Mouse (Mus musculus) limb, embryonic 15.5 days (tissue): ENCODE measurements around the gene Ceacam19. TPM values are rescaled to one million over a fixed set of nuclear protein-coding genes. Genes with fewer than 3 reads are reported as not detected.
"Not testable (repeated sequence)": the region's sequence is repeated elsewhere in the genome, so short reads cannot be mapped to it uniquely, and the experiment has no call there.

Source experiments
- ATAC-seq: fragments of 200-750 bp; cut with Nextera tagmentation; 2 replicates; pipeline ENCODE4 v1.8.0; 2017; ENCODE audit warnings: low read depth, moderate TSS enrichment; ENCODE audit not compliant: insufficient number of reproducible peaks, low FRiP score, low TSS enrichment
- H3K27ac ChIP-seq: fragments of 300-500 bp; sonication (generic); 2 replicates; pipeline ENCODE4 v1.5.1; 2015; ENCODE audit warnings: moderate library complexity, mild to moderate bottlenecking, inconsistent platforms
- H3K27me3 ChIP-seq: fragments of 300-500 bp; sonication (generic); 2 replicates; pipeline ENCODE4 v1.6.1; 2015; ENCODE audit warnings: inconsistent platforms
- H3K36me3 ChIP-seq: fragments of 300-500 bp; sonication (generic); 2 replicates; pipeline ENCODE4 v1.6.1; 2015; ENCODE audit warnings: inconsistent platforms
- H3K4me1 ChIP-seq: fragments of 300-500 bp; sonication (generic); 2 replicates; pipeline ENCODE4 v1.6.1; 2015; ENCODE audit warnings: inconsistent platforms
- H3K4me2 ChIP-seq: fragments of 300-500 bp; sonication (generic); 2 replicates; pipeline ENCODE4 v1.6.1; 2015; ENCODE audit warnings: mild to moderate bottlenecking, inconsistent platforms
- H3K4me3 ChIP-seq: fragments of 300-500 bp; sonication (generic); 2 replicates; pipeline ENCODE4 v1.5.1; 2015; ENCODE audit warnings: mild to moderate bottlenecking, inconsistent platforms
- H3K9ac ChIP-seq: fragments of 300-500 bp; sonication (generic); 2 replicates; pipeline ENCODE4 v1.6.1; 2015; ENCODE audit warnings: inconsistent platforms
- H3K9me3 ChIP-seq: fragments of 300-500 bp; sonication (generic); 2 replicates; pipeline ENCODE4 v1.6.1; 2016; ENCODE audit warnings: inconsistent platforms
- WGBS: fragments of 180-500 bp; shearing (Covaris S2); methylation state at CpG from one replicate; pipeline ENCODE4 v1.1.7; 2015; 5-methylcytosine and 5-hydroxymethylcytosine counted together
- polyA plus RNA-seq: library from polyadenylated mRNA; unstranded; fragments of >200 nt; fragmentation: Nextera tagmentation; extraction: Ambion mirVana; gene quantifications from 2 replicates; pipeline ENCODE4 v1.2.1, GENCODE M21; 2015

Ceacam19 gene
- polyA plus RNA-seq: 11.1 and 11.2 TPM in 2 replicates

DNA sequence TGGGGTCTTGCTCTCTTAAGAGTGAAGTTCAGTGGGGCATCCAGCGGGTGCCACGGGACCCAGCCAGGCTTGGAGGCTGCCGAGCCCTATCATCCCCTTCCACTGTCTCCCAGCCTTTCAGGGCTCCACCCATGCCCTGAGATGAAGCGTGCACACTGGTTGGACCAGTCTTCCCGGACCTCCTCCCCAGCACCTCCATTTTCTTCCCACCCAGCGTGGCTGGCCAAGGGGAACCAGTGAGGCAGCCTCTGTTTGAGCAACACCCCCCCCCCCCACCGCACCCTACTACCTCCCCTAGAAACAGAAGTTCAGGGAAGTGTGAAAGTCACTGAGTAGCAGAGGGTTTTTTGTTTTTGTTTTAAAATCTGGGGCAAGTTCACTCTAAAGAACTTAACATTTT is at the start of gene Ceacam19:
TSS of gene Ceacam19 (minus strand) at position 117 of the 400 bp plus-strand sequence.
- 74% methylated on average over 7 of the region's 7 CpGs for WGBS
- H3K4me1 ChIP-seq: no peaks in the 10 kb centered on the region
- H3K27ac ChIP-seq: no peak within 1 kb of the TSS
- no peak within 1 kb of the TSS for H3K9ac ChIP-seq
- H3K4me3 ChIP-seq: 0 out of 2 replicates have a peak within 1 kb of the TSS, but pooled peaks have one; percentile 8
- H3K27me3 ChIP-seq: no peaks in the 10 kb centered on the region
- no peak for ATAC-seq
- no peaks in the 10 kb centered on the region for H3K9me3 ChIP-seq
- no peaks in the 10 kb centered on the region for H3K36me3 ChIP-seq
- H3K4me2 ChIP-seq: no peak within 1 kb of the TSS

DNA sequence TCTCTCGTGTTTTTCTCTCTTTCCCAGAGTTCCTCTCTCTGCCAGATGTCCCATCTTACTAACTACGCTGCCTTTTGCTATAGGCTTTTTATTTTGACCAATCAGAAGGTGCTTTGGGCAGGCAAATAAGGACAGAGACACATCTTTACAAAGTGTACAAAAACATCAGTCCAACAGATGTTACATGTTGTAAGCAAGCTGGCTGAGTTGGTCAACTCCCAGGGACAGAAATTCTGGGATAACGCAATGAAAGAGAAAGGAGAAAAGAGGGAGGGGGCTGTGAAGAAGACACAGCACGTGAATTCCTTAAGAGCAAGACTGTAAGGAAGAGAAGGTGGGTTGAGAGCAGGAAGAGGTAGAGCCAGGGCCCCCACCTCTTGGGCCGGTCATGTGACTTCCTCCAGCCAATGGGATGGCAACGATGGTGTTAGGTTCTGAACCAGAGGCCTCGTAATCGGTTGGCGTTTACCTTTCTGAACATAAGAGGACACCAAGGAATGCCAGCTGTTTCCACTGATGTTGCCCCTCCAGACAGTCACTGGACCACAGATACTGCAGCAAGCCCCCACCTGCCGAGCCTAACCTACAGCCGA is 49.6 kb upstream of the Ceacam19 start:
- H3K27ac ChIP-seq: no peak overlapping the region
- no peaks in the 10 kb centered on the region for H3K36me3 ChIP-seq
- no peak overlapping the region for H3K4me3 ChIP-seq
- WGBS: 75% methylated on average over 11 of the region's 11 CpGs
- peaks cover 19% of the 10 kb centered on the region for H3K4me1 ChIP-seq
- no peak overlapping the region for H3K9ac ChIP-seq
- no peaks in the 10 kb centered on the region for H3K9me3 ChIP-seq
- H3K27me3 ChIP-seq: no peaks in the 10 kb centered on the region
- ATAC-seq: no peak
- H3K4me2 ChIP-seq: no peak overlapping the region

DNA sequence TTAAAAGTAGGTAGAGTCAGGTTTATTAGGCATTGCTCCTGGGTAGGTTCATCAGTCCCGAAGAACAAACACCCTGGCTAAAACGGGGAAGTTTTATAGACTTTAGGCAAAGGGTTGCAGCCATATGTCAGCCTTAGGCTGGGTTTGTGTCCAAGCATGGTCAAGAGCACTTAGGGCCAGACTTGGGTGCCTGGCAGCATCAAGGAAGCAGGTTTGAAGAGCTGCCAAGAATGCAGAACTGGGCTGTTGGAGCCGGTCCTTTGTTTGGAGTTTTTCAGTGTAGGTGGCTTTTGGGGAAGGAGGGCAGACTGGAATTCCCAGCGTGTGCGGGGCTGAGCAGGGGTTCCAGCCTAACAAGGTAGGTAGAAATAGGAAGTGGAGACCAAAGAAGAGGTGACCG is 48.2 kb upstream of the Ceacam19 start:
- Histone ChIP-seq H3K4me3 (no peak overlapping the region), H3K9ac (no peak overlapping the region), H3K4me2 (no peak overlapping the region), H3K9me3 (no peaks in the 10 kb centered on the region), H3K27me3 (peaks cover 9% of the 10 kb centered on the region; the same call in 1 of the 2 replicates), H3K36me3 (no peaks in the 10 kb centered on the region), H3K27ac (no peak overlapping the region), H3K4me1 (peaks cover 20% of the 10 kb centered on the region)
- no peak for ATAC-seq
- 48% methylated on average over 6 of the region's 6 CpGs for WGBS

DNA sequence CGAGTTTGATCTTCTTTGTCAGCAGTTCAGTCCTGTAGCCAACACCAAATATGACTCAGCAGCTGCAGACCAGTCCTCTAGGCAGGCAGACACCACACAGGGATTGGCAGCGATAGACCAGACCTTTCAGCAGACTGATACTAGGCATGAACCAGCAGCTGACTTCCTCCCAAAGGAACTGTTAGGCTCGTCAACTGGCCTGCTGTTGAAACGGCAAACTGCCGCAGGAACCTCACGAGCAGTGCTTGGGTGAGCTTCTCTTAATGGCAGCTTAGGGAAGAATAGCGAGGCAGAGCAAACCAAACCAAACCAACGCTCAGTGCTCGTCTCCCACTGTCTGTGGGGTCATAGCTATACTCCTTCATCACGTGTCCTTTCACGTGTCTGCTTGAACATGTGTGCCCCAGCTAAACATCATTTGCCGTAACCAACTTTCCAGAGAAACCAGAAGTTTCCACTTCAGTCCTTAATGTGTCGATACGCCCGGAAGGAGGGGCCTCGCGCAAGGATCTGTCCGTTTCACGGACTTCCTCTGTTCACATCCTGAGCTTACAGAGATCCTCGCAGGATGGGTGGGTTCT is 47.5 kb upstream of the Ceacam19 start:
- Histone ChIP-seq H3K4me3 (no peak overlapping the region), H3K4me1 (peaks cover 18% of the 10 kb centered on the region), H3K36me3 (no peaks in the 10 kb centered on the region), H3K27ac (no peak overlapping the region), H3K9ac (no peak overlapping the region), H3K9me3 (no peaks in the 10 kb centered on the region), H3K4me2 (no peak overlapping the region), H3K27me3 (peaks cover 9% of the 10 kb centered on the region; the same call in 1 of the 2 replicates)
- ATAC-seq: no peak
- WGBS: 69% methylated on average over 20 of the region's 20 CpGs

DNA sequence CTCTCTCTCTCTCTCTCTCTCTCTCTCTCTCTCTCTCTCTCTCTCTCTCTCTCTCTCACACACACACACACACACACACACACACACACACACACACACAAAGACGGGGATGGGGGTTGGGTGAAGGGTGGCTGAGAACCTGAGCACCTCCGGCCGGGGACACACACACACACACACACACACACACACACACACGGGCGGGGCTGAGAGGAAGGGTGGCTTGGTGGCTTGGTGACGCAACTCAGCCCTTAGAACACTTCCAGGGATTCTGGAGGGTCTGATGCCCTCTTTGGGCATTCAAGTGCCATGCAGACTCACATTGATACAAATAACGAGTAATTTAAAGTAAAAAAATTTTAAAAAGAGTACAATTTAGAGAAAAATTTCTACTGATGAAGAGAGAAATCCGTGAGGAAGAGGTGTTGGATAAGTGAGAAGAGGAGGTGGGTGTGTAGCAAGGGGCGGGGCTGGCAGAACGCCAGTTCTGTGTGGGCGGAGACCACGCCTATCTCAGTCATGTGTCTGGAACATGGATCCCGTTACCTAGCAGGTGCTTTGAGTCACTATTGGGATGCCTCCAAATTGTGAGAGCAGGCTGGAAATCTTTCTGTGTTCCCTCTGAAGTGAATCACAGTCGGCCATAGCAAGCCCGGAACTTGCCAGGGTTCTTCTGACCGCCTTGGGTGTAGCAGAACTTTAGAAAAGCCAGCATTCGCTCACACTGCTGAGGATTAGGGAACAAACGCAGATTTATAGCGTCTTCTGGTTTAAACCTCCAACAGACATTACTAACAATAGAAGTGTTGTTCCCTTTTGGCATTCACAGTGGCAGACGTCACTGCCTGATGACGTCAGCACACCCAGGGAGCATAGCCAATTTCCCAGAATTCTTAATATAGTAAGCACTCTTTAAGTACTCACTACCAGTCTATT is 45.4 kb upstream of the Ceacam19 start:
- Histone ChIP-seq H3K9me3 (no peaks in the 10 kb centered on the region), H3K4me1 (peaks cover 12% of the 10 kb centered on the region; the same call in 1 of the 2 replicates), H3K36me3 (no peaks in the 10 kb centered on the region), H3K4me3 (peak overlapping the region; percentile 8; the same call in 1 of the 2 replicates), H3K4me2 (peak overlapping the region; percentile 36), H3K27ac (peak overlapping the region; percentile 80), H3K27me3 (peaks cover 9% of the 10 kb centered on the region; the same call in 1 of the 2 replicates), H3K9ac (no peak overlapping the region)
- peak; percentile 77 for ATAC-seq
- WGBS: 13% methylated on average over 20 of the region's 21 CpGs

DNA sequence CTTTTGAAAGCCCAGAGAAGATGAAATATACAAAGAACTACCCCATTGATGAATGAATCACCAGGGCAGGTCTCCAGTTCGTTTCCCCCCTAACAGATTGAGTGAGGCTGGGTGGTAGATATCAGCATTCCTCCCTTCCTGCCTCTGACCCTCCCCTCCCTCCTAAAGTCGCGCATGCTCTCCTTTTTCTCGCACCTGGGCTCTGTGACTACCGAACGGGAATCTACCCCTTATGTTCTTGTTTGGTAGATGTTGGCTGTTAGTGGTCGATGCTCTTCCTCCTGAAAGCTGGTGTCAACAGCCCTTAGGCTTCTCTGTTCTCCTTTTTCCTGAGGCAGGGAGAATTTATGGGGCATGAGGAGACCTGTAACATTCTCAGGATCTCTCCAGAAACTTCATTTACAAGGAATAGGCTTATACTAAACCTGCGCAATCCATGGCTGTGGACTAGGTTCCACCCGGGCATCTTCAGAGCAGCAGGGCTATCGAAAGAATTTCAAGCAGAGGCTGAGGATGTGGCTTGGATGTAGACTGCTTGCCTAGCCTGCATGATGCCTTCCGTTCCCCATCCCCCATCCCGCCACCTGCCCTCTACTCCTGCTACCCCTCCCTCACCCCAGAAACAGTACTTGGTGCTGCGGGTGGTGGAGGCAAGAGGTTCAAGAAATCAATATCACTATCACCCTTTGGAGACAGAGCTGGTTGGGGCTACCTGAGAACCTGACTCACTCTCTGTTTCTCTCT is 44.5 kb upstream of the Ceacam19 start:
- Histone ChIP-seq H3K9ac (no peak overlapping the region), H3K4me1 (peaks cover 12% of the 10 kb centered on the region; the same call in 1 of the 2 replicates), H3K9me3 (no peaks in the 10 kb centered on the region), H3K27me3 (peaks cover 9% of the 10 kb centered on the region; the same call in 1 of the 2 replicates), H3K27ac (no peak overlapping the region), H3K4me3 (no peak overlapping the region), H3K36me3 (no peaks in the 10 kb centered on the region), H3K4me2 (no peak overlapping the region; the same call in 1 of the 2 replicates)
- 15% methylated on average over 13 of the region's 13 CpGs for WGBS
- ATAC-seq: no peak

DNA sequence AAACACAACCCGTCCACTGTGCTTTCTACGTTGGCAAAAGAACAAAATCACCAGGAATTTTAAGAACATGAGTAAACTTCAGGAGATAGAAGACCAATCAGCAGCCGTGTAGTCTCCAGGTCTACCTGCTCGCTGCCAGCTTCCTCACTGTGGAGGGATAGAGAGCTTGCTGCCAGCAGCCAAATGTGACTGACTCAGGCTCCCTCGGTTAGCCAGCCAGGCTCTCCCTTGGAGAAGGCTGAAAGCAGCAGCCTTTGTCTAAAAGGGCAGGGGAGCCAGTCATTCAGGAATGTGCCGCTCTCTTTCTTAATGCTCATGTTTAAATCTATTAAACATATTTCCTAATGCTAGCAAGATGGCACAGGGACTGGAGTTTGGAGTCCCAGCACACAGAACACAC is 42.7 kb upstream of the Ceacam19 start:
- H3K36me3 ChIP-seq, H3K27ac ChIP-seq, H3K4me3 ChIP-seq, H3K27me3 ChIP-seq, ATAC-seq, H3K9ac ChIP-seq, H3K4me2 ChIP-seq, H3K9me3 ChIP-seq: not testable (repeated sequence)
- peaks cover 12% of the 10 kb centered on the region; the same call in 1 of the 2 replicates for H3K4me1 ChIP-seq
- WGBS: 73% methylated on average over 6 of the region's 6 CpGs

DNA sequence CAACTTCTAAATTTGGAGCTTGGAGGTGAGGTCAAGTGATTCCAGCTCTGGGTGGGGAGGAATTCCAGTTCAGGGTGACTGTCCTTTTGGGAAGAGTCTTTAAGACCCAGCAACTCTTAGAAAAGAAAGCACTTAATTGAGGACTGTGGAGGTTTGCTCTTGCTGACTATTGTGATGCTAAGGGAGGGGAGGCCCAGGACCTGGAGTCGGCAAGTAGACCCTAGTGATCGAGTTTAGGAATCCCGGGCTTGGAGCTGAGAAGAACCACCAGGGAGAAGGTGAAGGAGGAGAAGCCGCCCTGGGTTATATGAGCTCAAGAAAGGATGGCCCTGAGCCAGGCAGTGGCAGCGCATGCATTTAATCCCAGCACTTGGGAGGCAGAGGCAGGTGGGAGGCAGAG is 40.7 kb upstream of the Ceacam19 start:
- H3K9me3 ChIP-seq: no peaks in the 10 kb centered on the region
- no peak overlapping the region for H3K4me2 ChIP-seq
- 69% methylated on average over 5 of the region's 5 CpGs for WGBS
- peaks cover 9% of the 10 kb centered on the region; the same call in 1 of the 2 replicates for H3K27me3 ChIP-seq
- H3K9ac ChIP-seq: no peak overlapping the region
- H3K4me1 ChIP-seq: peaks cover 11% of the 10 kb centered on the region; the same call in 1 of the 2 replicates
- no peaks in the 10 kb centered on the region for H3K36me3 ChIP-seq
- H3K4me3 ChIP-seq: no peak overlapping the region
- ATAC-seq: no peak
- H3K27ac ChIP-seq: no peak overlapping the region

DNA sequence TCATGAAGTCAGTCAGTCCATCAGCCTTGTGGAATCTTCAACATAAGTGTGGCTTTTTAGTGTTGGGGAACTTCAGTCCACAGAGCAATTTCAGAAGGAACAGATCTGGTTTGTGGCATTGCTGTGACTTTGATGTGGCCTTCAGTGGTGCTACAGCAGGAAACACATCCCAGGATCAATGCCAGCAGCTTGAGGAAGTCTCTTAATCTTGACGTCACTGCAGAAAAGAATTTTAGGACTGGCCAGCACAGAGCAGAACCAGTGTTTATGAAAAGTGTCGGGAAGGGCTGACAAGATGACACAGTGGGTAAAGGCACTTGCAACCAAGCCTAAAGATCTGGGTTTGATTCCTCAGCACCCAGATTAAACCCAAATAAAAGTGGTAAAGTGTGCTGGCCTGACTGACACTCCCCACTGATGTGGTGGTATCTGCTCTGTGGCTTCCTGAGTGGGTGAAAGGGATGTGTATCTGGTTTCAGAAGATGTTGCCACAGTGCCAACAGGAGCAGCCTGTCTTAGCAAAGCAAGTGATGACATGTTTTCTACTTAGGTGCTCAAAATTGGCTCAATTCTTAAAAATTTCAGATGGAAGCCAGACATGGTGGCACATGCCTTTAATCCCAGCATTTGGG is 39.2 kb upstream of the Ceacam19 start:
- H3K9me3 ChIP-seq: no peaks in the 10 kb centered on the region
- H3K27me3 ChIP-seq: peaks cover 6% of the 10 kb centered on the region; the same call in 1 of the 2 replicates
- no peak overlapping the region for H3K4me3 ChIP-seq
- no peaks in the 10 kb centered on the region for H3K36me3 ChIP-seq
- no peak for ATAC-seq
- WGBS: 58% methylated on average over 2 of the region's 2 CpGs
- no peak overlapping the region for H3K9ac ChIP-seq
- H3K4me2 ChIP-seq: no peak overlapping the region
- no peaks in the 10 kb centered on the region for H3K4me1 ChIP-seq
- H3K27ac ChIP-seq: no peak overlapping the region

DNA sequence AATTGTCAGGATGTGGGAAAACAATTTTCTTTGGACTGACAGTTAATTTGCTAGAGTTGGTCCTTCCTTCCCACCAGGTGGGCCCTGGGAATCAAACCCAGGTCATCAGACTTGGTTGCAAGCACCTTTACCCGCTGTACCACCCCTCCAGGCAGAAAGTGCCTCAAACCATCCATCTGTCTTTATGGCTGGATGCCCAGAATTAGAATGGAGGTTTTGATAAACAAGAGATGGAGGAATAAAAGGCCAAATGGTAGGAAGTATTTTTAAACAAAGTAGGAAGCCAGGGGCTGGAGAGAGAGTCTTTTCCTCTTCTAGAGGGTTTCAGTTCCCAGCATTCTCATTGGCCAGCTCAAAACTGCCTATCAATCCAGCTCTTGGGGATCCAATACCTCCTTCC is 37.6 kb upstream of the Ceacam19 start:
- H3K36me3 ChIP-seq: no peaks in the 10 kb centered on the region
- no peak overlapping the region for H3K4me2 ChIP-seq
- H3K27ac ChIP-seq: no peak overlapping the region
- no peaks in the 10 kb centered on the region for H3K4me1 ChIP-seq
- H3K4me3 ChIP-seq: no peak overlapping the region
- H3K27me3 ChIP-seq: no peaks in the 10 kb centered on the region
- no peak overlapping the region for H3K9ac ChIP-seq
- H3K9me3 ChIP-seq: no peaks in the 10 kb centered on the region
- no peak for ATAC-seq
- 74% methylated on average over 1 of the region's 1 CpGs for WGBS

DNA sequence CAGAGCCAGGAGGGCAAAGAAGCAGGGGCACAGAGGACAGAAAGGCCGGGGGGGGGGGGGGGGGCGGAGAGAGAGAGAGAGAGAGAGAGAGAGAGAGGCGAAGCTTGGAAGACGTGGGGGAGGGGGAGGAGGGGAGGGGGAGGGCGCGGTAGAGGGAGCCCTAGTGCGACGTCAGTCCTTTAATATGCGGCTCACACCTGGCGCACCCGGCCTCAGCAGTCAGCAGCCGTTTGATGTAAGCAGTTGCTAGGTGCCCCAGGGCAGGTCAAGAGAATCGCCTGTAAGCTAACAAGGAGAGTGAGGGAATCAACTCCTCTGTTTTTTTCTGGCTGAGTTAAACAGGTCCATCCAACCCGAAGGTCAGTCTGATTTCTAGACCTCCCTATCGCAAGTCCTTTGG is 36.0 kb upstream of the Ceacam19 start:
- ATAC-seq: no peak
- Histone ChIP-seq H3K4me1 (peaks cover 6% of the 10 kb centered on the region; the same call in 1 of the 2 replicates), H3K36me3 (no peaks in the 10 kb centered on the region), H3K4me3 (no peak overlapping the region), H3K27me3 (no peaks in the 10 kb centered on the region), H3K4me2 (no peak overlapping the region), H3K9me3 (no peaks in the 10 kb centered on the region), H3K9ac (no peak overlapping the region), H3K27ac (no peak overlapping the region)
- WGBS: 4% methylated on average over 10 of the region's 15 CpGs
